Mouse (Mus musculus): ENCODE results near the gene Hmg20b.

Hmg20b gene

DNA sequence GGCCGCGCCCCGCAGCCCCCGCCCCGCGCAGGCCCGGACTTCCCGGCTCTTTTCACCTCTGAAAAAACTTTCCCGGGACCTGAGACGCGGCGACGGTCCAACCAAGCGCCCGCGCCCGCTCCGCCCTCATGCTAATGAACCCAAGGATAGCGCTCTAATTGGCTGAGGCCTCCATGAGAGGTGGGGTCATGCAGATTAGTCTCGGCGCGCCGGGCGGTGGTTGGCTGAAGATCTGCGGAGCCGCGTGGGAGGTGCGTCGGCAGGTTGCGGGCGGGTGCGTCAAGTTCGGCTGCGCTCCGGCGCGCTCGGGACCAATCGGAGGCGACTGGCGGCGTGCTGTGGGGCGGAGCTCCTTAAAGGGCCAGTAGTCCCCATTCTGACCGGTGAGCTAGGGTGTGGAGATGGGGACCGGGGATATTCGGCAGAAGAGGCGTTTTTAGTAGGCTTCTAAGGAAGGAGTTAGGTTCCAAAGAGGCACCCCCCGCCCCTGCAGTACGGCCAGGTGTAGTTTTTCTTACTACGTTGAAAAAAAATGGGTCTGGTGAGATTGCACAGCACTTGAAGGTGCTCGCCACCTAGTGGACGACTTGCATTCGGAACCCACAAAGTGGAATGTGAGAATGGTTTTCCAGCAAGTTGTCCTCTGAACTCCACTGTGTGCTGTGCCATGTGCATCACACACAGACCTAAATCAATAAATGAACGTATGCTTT lies at the start of gene Hmg20b:
Hmg20b (minus strand) TSS at position 130 of the 713 bp plus-strand sequence.
- DNase-seq, result peak; percentile 99

- peak; percentile 74 for DNase-seq
Observed at GRCm38 (mm10) chr10:81399798-81400308, 49.6 kb upstream of the Hmg20b start.

- peak; percentile 76 for DNase-seq
Observed at GRCm38 (mm10) chr10:81399296-81399695, 49.0 kb upstream of the Hmg20b start.

DNA sequence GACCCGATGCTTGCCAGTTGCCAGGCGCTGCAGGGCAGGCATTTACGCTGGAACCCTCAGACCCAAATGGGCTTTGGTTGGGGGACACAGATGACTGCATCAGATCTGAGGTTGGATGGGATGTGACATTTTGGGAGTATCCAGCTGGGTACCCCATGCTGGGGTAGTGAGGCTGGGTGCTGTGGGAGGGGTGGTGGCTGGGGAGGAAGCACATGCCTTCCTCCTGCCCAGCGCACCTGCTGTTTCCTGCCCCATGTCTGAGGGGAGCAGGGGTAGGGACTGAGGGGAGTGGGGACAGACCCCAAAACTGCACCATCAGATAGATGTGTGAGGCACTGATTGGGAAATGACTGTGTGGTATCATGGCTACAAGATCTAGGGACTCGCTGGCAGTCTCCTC lies 46.5 kb upstream of the Hmg20b start:
- DNase-seq, result no peak

GRCm38 (mm10) chr10:81395865-81396264 lies 45.6 kb upstream of the Hmg20b start:
- DNase-seq, result no peak

- peak; percentile 70 for DNase-seq
Observed at GRCm38 (mm10) chr10:81395127-81395526, 44.8 kb upstream of the Hmg20b start.

- DNase-seq, result no peak
Observed at GRCm38 (mm10) chr10:81393456-81394063, 43.3 kb upstream of the Hmg20b start.

DNA sequence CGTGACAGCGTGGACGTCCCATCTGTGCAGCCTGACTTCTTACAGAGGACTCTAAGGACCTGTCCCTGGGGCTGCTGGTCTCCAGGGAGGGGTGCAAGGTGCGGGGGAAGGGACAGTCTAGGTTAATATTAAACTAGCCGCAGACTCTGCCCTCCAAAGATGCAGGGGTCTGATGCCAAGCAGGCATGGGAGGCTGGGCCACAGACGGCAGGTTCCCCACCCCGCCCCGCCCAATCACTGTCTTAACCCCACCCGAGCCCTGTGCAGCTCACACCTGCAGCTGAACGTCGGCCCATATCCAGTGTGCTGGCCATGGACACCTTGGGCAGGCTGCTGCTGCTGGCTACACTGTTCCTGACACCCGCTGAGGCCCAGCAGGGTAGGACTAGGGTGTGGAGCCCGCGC lies 42.5 kb upstream of the Hmg20b start, which contains the start of gene Smim24:
Smim24 (plus strand) TSS at position 271 of the 405 bp plus-strand sequence.
- no peak for DNase-seq

DNA sequence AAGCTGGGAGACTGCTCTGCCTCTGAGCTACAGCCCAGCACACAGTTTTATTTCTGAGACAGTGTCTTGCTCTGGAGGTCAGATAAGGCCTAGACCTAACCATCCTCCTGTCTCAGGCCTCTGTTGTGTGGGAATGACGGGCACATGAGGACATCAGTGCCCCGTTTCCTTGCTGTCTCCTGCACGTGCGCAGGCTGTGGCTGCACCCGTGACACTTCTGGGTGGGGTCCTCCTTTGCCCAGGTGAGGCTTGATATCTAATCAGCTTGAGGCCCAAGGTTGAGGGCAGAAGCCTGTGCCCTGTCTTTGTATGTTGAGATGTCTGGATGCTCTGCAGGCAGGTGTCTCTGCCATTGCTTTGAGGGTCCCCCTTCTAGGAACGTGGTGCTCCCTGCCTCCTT lies 42.0 kb upstream of the Hmg20b start:
- no peak for DNase-seq

GRCm38 (mm10) chr10:81390678-81390965 lies 40.3 kb upstream of the Hmg20b start:
- peak; percentile 55 for DNase-seq

GRCm38 (mm10) chr10:81389801-81390677 lies 39.8 kb upstream of the Hmg20b start:
- peak; percentile 70 for DNase-seq

GRCm38 (mm10) chr10:81389373-81389772 lies 39.1 kb upstream of the Hmg20b start:
- DNase-seq, result no peak

DNA sequence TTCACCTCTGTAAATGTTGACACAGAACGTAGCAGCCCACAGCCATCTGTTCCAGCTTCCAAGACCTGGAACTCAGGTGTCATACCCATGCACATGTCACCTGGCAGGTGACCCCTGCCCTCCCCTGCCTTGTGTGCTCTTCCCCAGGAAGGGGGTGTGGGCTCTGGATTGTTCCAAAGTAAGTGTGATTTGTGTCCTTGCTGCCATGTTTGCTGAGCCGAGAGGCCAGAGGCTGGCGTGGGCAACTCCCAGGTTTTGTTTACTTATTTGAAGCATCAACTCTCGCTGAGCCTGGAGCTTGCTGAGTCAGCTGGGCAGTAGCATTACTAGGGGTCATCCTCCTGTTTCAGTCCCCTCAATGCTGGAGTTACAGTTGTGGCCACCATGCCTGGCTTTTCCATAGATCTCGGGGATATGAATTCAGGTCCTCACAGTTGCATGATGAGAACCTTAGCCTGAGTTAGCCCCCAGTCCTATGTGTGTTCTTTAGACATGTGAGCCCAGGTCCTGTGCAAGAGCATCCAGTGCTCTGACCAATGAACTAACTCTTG lies 38.3 kb upstream of the Hmg20b start, which contains the start of gene Gm48552:
Gm48552 (plus strand) TSS at position 501 of the 551 bp plus-strand sequence.
- no peak for DNase-seq

- DNase-seq, result no peak
Observed at GRCm38 (mm10) chr10:81387716-81388115, 37.4 kb upstream of the Hmg20b start.

GRCm38 (mm10) chr10:81385603-81386306 lies 35.5 kb upstream of the Hmg20b start:
- no peak for DNase-seq

DNA sequence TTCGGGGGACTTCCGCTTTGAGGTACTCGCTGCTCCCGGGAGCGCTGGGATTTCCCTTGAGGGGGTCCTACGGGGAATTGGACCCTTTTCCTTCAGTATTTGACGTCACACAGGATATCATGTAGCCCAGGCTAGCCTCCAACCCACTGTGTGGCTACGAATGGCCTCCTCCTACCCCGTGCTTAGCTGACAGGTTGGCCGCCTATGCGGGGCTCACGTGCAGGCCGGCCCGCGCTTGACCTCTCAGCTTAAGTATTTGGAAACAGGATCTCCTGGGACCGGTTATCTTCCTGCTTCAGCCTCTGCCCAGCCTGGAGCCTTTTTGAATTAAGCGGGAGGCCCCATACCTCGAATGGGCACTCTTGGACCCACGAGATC lies 34.3 kb upstream of the Hmg20b start:
- DNase-seq, result no peak

DNA sequence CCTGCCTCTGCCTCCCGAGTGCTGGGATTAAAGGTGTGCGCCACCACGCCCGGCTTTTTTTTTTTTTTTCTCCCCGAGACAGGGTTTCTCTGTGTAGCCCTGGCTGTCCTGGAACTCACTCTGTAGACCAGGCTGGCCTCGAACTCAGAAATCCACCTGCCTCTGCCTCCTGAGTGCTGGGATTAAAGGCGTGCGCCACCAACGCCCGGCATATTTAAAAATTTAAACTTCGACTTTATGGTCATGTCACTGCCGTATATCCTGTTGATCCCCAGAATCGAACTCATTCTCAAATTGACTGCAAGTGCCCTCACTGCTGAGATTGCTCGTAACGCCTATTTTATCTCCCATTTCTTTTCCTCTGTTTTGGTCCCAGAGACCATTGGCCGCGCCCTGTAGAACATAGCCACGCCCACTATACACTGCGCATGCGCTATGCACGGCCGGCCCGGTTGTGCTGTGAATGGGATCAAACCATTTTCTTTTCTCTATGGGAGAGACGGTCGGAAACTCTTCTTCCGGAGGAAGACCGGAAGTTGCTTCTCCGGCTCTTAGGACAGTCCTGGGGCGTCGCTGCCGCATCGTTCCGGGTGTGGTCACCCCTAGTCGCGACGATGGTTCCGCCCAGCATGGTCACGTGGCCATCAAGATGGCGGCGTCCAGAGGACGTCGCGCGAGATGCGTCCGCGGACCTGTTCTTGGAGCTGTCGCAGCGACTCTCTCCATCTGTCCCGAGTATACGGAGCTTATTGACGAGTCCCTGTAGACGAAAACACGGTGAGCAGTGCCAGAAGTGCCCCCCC lies 33.7 kb upstream of the Hmg20b start, which contains the start of the genes Dohh and Gm48551:
Dohh (plus strand) TSS at position 627 of the 803 bp plus-strand sequence.
Gm48551 (plus strand) TSS at position 665 of the 803 bp plus-strand sequence.
- DNase-seq, result peak; percentile 99

DNA sequence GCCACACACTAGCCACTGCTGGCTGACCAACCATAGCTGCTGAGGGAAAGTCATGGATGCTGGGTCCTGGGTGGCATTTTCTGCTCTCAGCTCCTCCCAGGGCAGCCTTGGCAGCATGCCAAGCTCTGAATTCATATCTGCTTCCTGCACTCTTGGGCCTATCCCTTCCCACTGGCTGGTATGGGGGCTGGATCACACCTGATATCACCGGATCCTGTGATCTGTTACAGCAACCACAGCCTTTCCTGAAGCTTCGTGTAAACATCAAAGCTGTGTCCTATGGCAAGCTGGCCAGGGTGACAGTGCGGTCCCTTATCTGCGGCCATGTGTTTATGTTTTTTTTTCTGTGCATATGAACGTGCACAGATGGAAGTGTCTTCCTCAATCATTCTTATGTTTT lies 31.8 kb upstream of the Hmg20b start:
- DNase-seq, result no peak

- peak; percentile 68 for DNase-seq
Observed at GRCm38 (mm10) chr10:81379809-81380378, 29.6 kb upstream of the Hmg20b start.

DNA sequence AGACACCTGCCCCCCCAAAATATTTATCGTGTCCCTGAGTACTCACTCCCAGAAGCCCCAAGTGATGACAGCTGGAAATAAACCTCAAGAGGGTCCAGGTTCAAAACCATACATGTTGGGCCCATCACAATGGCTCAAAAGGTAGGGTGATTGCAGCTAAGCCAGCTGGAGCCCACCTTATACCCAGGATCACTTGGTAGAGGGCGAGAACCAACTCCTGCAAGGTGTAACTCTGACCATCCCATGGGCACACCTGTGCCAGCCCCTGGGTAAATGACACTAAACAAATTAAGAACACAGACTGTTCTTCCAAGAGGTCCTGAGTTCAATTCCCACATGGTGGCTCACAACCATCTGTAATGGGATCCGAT lies 28.9 kb upstream of the Hmg20b start:
- DNase-seq, result no peak

DNA sequence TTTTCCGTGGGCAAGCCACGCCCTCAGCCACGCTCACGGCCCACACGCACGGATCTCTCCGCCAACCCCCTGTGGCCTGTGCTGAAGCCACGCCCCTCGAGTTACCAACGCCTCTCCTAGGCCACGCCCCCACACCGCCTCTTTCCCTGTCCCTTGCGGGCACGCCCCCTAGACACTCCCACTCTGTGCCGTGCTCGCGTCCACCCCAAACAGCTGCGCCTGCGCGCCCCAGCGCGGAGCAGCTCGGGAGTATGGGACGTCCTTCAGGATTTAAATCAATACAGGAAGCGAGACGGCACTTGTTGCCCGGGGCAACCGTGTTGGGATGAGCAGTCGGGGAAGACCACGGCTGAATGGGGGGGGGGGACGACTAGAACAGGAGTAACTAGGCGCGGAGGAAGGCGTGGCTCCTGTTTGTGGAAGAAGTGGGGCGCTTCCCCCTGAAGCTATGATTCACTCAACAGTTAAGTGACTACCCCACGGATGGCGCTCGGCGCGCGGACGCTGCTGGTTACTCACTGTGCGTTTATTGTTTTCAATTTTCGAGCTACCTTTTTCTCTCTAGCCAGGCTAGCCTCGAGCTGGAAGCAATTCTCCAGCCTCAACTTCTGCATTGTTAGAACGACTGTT lies 28.4 kb upstream of the Hmg20b start:
- peak; percentile 100 for DNase-seq
